Mouse (Mus musculus): ENCODE measurements around the gene Rasal3. TPM values are rescaled to one million over a fixed set of nuclear protein-coding genes. Genes with fewer than 3 reads are reported as not detected.

The Rasal3 gene
- polyA plus RNA-seq, 1 experiment from 2014 or later, result 0.50 TPM

GRCm38 (mm10) chr17:32402779-32403157 is 615 bp downstream of the Rasal3 start:
- Histone ChIP-seq H3K27me3 (ENCODE audit: control insufficient read depth, insufficient read depth, low read length) (peaks cover 10% of the 10 kb centered on the region), H3K4me3 (replicated peaks; ENCODE audit: low read depth, low read length) (no peak overlapping the region), H3K9me3 (ENCODE audit: control insufficient read depth, low read length) (no peaks in the 10 kb centered on the region), H3K27ac (replicated peaks; ENCODE audit: low read depth, low read length) (no peak overlapping the region), H3K4me1 (ENCODE audit: control insufficient read depth, insufficient read depth, low read length) (no peaks in the 10 kb centered on the region), H3K36me3 (ENCODE audit: control insufficient read depth, insufficient read depth, low read length) (no peaks in the 10 kb centered on the region), H3K9ac (replicated peaks; ENCODE audit: low read length) (no peak overlapping the region), H3K4me2 (ENCODE audit: low read length) (no peak overlapping the region)
- DNase-seq (no peak), ATAC-seq (ENCODE audit: low FRiP score, low TSS enrichment) (no peak)
- 76% methylated on average over 11 of the region's 11 CpGs for WGBS

GRCm38 (mm10) chr17:32402011-32402778 is 1.2 kb downstream of the Rasal3 start:
- H3K4me2 ChIP-seq (ENCODE audit: low read length), result no peak overlapping the region
- ATAC-seq (ENCODE audit: low FRiP score, low TSS enrichment) (no peak), DNase-seq (no peak)
- H3K9ac ChIP-seq (replicated peaks; ENCODE audit: low read length), result no peak overlapping the region
- no peaks in the 10 kb centered on the region for H3K9me3 ChIP-seq (ENCODE audit: control insufficient read depth, low read length)
- 84% methylated on average over 9 of the region's 9 CpGs for WGBS
- no peak overlapping the region for H3K4me3 ChIP-seq (replicated peaks; ENCODE audit: low read depth, low read length)
- peaks cover 16% of the 10 kb centered on the region for H3K27me3 ChIP-seq (ENCODE audit: control insufficient read depth, insufficient read depth, low read length)
- no peaks in the 10 kb centered on the region for H3K4me1 ChIP-seq (ENCODE audit: control insufficient read depth, insufficient read depth, low read length)
- no peaks in the 10 kb centered on the region for H3K36me3 ChIP-seq (ENCODE audit: control insufficient read depth, insufficient read depth, low read length)
- no peak overlapping the region for H3K27ac ChIP-seq (replicated peaks; ENCODE audit: low read depth, low read length)

GRCm38 (mm10) chr17:32396266-32396665 is 7.1 kb downstream of the Rasal3 start:
- DNase-seq, result peak; percentile 12
- Histone ChIP-seq H3K27ac (replicated peaks; ENCODE audit: low read depth, low read length) (no peak overlapping the region), H3K4me1 (ENCODE audit: control insufficient read depth, insufficient read depth, low read length) (no peaks in the 10 kb centered on the region), H3K9me3 (ENCODE audit: control insufficient read depth, low read length) (no peaks in the 10 kb centered on the region), H3K36me3 (ENCODE audit: control insufficient read depth, insufficient read depth, low read length) (no peaks in the 10 kb centered on the region), H3K27me3 (ENCODE audit: control insufficient read depth, insufficient read depth, low read length) (peaks cover 64% of the 10 kb centered on the region), H3K9ac (replicated peaks; ENCODE audit: low read length) (no peak overlapping the region), H3K4me2 (ENCODE audit: low read length) (peak overlapping the region; percentile 33; the same call in 1 of the 2 replicates), H3K4me3 (replicated peaks; ENCODE audit: low read depth, low read length) (peak overlapping the region; percentile 17; the same call in 1 of the 2 replicates)
- ATAC-seq (ENCODE audit: low FRiP score, low TSS enrichment), result no peak
- WGBS, result 3% methylated on average over 37 of the region's 37 CpGs

GRCm38 (mm10) chr17:32393944-32394343 is 9.4 kb downstream of the Rasal3 start:
- Histone ChIP-seq H3K27ac (replicated peaks; ENCODE audit: low read depth, low read length) (no peak overlapping the region), H3K27me3 (ENCODE audit: control insufficient read depth, insufficient read depth, low read length) (peaks cover 65% of the 10 kb centered on the region), H3K9ac (replicated peaks; ENCODE audit: low read length) (no peak overlapping the region), H3K4me1 (ENCODE audit: control insufficient read depth, insufficient read depth, low read length) (no peaks in the 10 kb centered on the region), H3K36me3 (ENCODE audit: control insufficient read depth, insufficient read depth, low read length) (no peaks in the 10 kb centered on the region), H3K4me2 (ENCODE audit: low read length) (no peak overlapping the region), H3K9me3 (ENCODE audit: control insufficient read depth, low read length) (no peaks in the 10 kb centered on the region), H3K4me3 (replicated peaks; ENCODE audit: low read depth, low read length) (no peak overlapping the region)
- 87% methylated on average over 10 of the region's 10 CpGs for WGBS
- no peak for DNase-seq
- ATAC-seq (ENCODE audit: low FRiP score, low TSS enrichment), result no peak

GRCm38 (mm10) chr17:32389101-32389659 is 14.2 kb downstream of the Rasal3 start, which contains the start of gene Wiz:
Wiz (minus strand) TSS chr17:32389439.
- peak within 1 kb of the TSS; percentile 85 for H3K27ac ChIP-seq (replicated peaks; ENCODE audit: low read depth, low read length)
- peak within 1 kb of the TSS; percentile 92 for H3K4me2 ChIP-seq (ENCODE audit: low read length)
- peaks cover 22% of the 10 kb centered on the region for H3K27me3 ChIP-seq (ENCODE audit: control insufficient read depth, insufficient read depth, low read length)
- peak within 1 kb of the TSS; percentile 82 for H3K4me3 ChIP-seq (replicated peaks; ENCODE audit: low read depth, low read length)
- ATAC-seq (ENCODE audit: low FRiP score, low TSS enrichment), result peak; percentile 90
- peak within 1 kb of the TSS; percentile 90 for H3K9ac ChIP-seq (replicated peaks; ENCODE audit: low read length)
- WGBS, result under 1% methylated on average over 34 of the region's 44 CpGs
- peaks cover 13% of the 10 kb centered on the region for H3K4me1 ChIP-seq (ENCODE audit: control insufficient read depth, insufficient read depth, low read length)
- H3K36me3 ChIP-seq (ENCODE audit: control insufficient read depth, insufficient read depth, low read length), result peaks cover 22% of the 10 kb centered on the region
- peak; percentile 97 for DNase-seq
- no peaks in the 10 kb centered on the region for H3K9me3 ChIP-seq (ENCODE audit: control insufficient read depth, low read length)

GRCm38 (mm10) chr17:32388370-32389100 is 14.8 kb downstream of the Rasal3 start:
- under 1% methylated on average over 38 of the region's 39 CpGs for WGBS
- Histone ChIP-seq H3K4me3 (replicated peaks; ENCODE audit: low read depth, low read length) (peak overlapping the region; percentile 82), H3K9me3 (ENCODE audit: control insufficient read depth, low read length) (no peaks in the 10 kb centered on the region), H3K4me1 (ENCODE audit: control insufficient read depth, insufficient read depth, low read length) (peaks cover 13% of the 10 kb centered on the region), H3K36me3 (ENCODE audit: control insufficient read depth, insufficient read depth, low read length) (peaks cover 29% of the 10 kb centered on the region), H3K27me3 (ENCODE audit: control insufficient read depth, insufficient read depth, low read length) (peaks cover 17% of the 10 kb centered on the region), H3K27ac (replicated peaks; ENCODE audit: low read depth, low read length) (peak overlapping the region; percentile 85), H3K4me2 (ENCODE audit: low read length) (peak overlapping the region; percentile 92), H3K9ac (replicated peaks; ENCODE audit: low read length) (peak overlapping the region; percentile 90)
- ATAC-seq (ENCODE audit: low FRiP score, low TSS enrichment), result peak; percentile 55
- DNase-seq, result peak; percentile 65

GRCm38 (mm10) chr17:32387986-32388369 is 15.4 kb downstream of the Rasal3 start:
- DNase-seq, result no peak
- peak overlapping the region; percentile 90 for H3K9ac ChIP-seq (replicated peaks; ENCODE audit: low read length)
- H3K4me1 ChIP-seq (ENCODE audit: control insufficient read depth, insufficient read depth, low read length), result peaks cover 13% of the 10 kb centered on the region
- H3K36me3 ChIP-seq (ENCODE audit: control insufficient read depth, insufficient read depth, low read length), result peaks cover 34% of the 10 kb centered on the region
- no peak for ATAC-seq (ENCODE audit: low FRiP score, low TSS enrichment)
- H3K9me3 ChIP-seq (ENCODE audit: control insufficient read depth, low read length), result no peaks in the 10 kb centered on the region
- H3K27ac ChIP-seq (replicated peaks; ENCODE audit: low read depth, low read length), result no peak overlapping the region
- H3K4me2 ChIP-seq (ENCODE audit: low read length), result peak overlapping the region; percentile 92
- peak overlapping the region; percentile 82 for H3K4me3 ChIP-seq (replicated peaks; ENCODE audit: low read depth, low read length)
- H3K27me3 ChIP-seq (ENCODE audit: control insufficient read depth, insufficient read depth, low read length), result peaks cover 14% of the 10 kb centered on the region
- 42% methylated on average over 7 of the region's 7 CpGs for WGBS

GRCm38 (mm10) chr17:32386659-32387432 is 16.5 kb downstream of the Rasal3 start:
- Histone ChIP-seq H3K27me3 (ENCODE audit: control insufficient read depth, insufficient read depth, low read length) (peaks cover 7% of the 10 kb centered on the region), H3K4me3 (replicated peaks; ENCODE audit: low read depth, low read length) (no peak overlapping the region), H3K4me1 (ENCODE audit: control insufficient read depth, insufficient read depth, low read length) (peaks cover 13% of the 10 kb centered on the region), H3K9ac (replicated peaks; ENCODE audit: low read length) (no peak overlapping the region), H3K27ac (replicated peaks; ENCODE audit: low read depth, low read length) (no peak overlapping the region), H3K4me2 (ENCODE audit: low read length) (no peak overlapping the region), H3K36me3 (ENCODE audit: control insufficient read depth, insufficient read depth, low read length) (peaks cover 39% of the 10 kb centered on the region), H3K9me3 (ENCODE audit: control insufficient read depth, low read length) (no peaks in the 10 kb centered on the region)
- peak; percentile 39 for DNase-seq
- 77% methylated on average over 9 of the region's 9 CpGs for WGBS
- no peak for ATAC-seq (ENCODE audit: low FRiP score, low TSS enrichment)

All from midbrain, embryonic 14.5 days (tissue).